Mouse (Mus musculus): Measurements from ENCODE around the gene Bmper. TPM values are rescaled to one million over a fixed set of nuclear protein-coding genes. Genes with fewer than 3 reads are reported as not detected.

Bmper gene
- polyA plus RNA-seq, 1 experiment from 2014 or later = 0.72 TPM

DNA sequence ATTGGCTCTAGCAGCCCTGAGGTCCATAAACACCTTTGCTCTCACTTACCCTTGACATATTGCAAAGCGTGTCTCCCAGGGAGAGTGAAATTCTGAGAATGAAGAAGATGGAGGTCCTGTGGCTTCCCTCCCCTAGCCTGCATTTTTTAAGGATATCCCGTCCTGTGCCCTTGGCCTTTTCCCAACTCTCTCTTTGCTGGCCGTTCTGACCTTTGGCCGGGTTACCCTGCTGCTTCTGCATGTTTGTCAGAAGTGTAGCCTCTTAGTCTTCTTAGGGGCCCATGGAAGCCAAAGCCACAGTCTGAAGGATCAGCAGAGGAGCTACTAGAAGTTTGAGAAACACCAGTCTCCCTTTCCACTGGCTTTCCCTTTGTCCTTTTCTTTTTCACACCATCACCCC lies 82.8 kb downstream of the Bmper start:
- no peak overlapping the region for H3K9ac ChIP-seq (replicated peaks)
- no peak for ATAC-seq
- TF ChIP-seq EP300 (IDR thresholded peaks at IDR 0.05; ENCODE audit: low read depth) = no peak
- TF ChIP-seq CTCF (IDR thresholded peaks at IDR 0.05; ENCODE audit: low read depth) = no peak
- no peak overlapping the region for H3K4me3 ChIP-seq (ENCODE audit: low read depth, low read length)
- H3K9me3 ChIP-seq (ENCODE audit: low read length) = no peaks in the 10 kb centered on the region
- 63% methylated on average over 4 of the region's 4 CpGs for WGBS (ENCODE audit: insufficient replicate concordance)
- H3K27ac ChIP-seq (ENCODE audit: low read depth) = no peak overlapping the region
- H3K36me3 ChIP-seq (replicated peaks; ENCODE audit: insufficient read depth, low read length) = no peaks in the 10 kb centered on the region
- no peak for DNase-seq
- H3K4me2 ChIP-seq (ENCODE audit: low read depth, low read length) = no peak overlapping the region
- no peaks in the 10 kb centered on the region for H3K4me1 ChIP-seq (ENCODE audit: insufficient read depth)
- H3K27me3 ChIP-seq (ENCODE audit: insufficient read depth, low read length) = no peaks in the 10 kb centered on the region

DNA sequence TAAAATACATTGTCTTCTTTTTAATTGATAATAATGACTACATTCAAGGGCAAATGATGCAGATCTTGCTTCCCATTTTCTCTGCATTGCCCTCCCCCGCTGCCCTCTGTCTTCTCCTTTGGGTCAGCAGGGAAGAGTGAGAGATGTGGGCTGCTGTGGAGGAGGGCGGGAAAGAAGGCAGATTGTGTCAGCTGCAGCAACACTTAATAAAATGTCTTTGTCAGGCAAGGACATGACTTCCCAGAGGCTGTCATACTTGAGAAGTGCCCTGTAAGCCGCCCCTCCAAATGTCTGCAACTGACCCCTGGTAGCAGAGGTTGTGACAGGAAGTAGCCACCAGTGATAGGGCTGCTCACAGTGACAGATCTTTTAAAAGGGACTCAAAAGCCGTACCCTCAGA lies 83.3 kb downstream of the Bmper start:
- TF ChIP-seq EP300 (IDR thresholded peaks at IDR 0.05; ENCODE audit: low read depth) (no peak), CTCF (IDR thresholded peaks at IDR 0.05; ENCODE audit: low read depth) (no peak)
- no peak overlapping the region for H3K27ac ChIP-seq (ENCODE audit: low read depth)
- H3K9ac ChIP-seq (replicated peaks) = no peak overlapping the region
- H3K4me2 ChIP-seq (ENCODE audit: low read depth, low read length) = no peak overlapping the region
- no peaks in the 10 kb centered on the region for H3K4me1 ChIP-seq (ENCODE audit: insufficient read depth)
- DNase-seq (no peak), ATAC-seq (no peak)
- no peaks in the 10 kb centered on the region for H3K36me3 ChIP-seq (replicated peaks; ENCODE audit: insufficient read depth, low read length)
- no peak overlapping the region for H3K4me3 ChIP-seq (ENCODE audit: low read depth, low read length)
- H3K9me3 ChIP-seq (ENCODE audit: low read length) = no peaks in the 10 kb centered on the region
- no peaks in the 10 kb centered on the region for H3K27me3 ChIP-seq (ENCODE audit: insufficient read depth, low read length)
- 62% methylated on average over 4 of the region's 4 CpGs for WGBS (ENCODE audit: insufficient replicate concordance)

DNA sequence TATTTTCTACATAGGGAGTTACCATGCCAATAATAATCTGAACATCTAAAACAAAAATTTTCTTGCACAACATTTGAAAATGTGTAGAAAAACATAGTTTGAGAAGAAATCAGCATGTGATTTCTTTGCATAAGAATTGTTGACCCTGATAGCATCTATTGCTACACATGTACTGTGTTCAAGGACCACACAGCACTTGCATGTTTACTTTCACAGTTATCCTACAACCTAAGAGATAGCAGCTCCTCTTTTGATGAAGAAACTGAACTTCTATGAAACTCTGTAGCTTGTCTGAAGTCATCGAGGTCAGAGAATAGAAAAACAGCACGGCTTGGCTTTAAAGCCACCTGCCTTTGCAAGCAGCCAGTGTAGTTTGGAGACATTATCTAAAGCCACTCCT lies 85.0 kb downstream of the Bmper start:
- H3K36me3 ChIP-seq (replicated peaks; ENCODE audit: insufficient read depth, low read length) = no peaks in the 10 kb centered on the region
- 55% methylated on average over 2 of the region's 2 CpGs for WGBS (ENCODE audit: insufficient replicate concordance)
- H3K9ac ChIP-seq (replicated peaks) = no peak overlapping the region
- no peaks in the 10 kb centered on the region for H3K27me3 ChIP-seq (ENCODE audit: insufficient read depth, low read length)
- TF ChIP-seq EP300 (IDR thresholded peaks at IDR 0.05; ENCODE audit: low read depth) (no peak), CTCF (IDR thresholded peaks at IDR 0.05; ENCODE audit: low read depth) (no peak)
- H3K27ac ChIP-seq (ENCODE audit: low read depth) = no peak overlapping the region
- no peak overlapping the region for H3K4me3 ChIP-seq (ENCODE audit: low read depth, low read length)
- no peaks in the 10 kb centered on the region for H3K4me1 ChIP-seq (ENCODE audit: insufficient read depth)
- DNase-seq (no peak), ATAC-seq (no peak)
- no peaks in the 10 kb centered on the region for H3K9me3 ChIP-seq (ENCODE audit: low read length)
- H3K4me2 ChIP-seq (ENCODE audit: low read depth, low read length) = no peak overlapping the region

DNA sequence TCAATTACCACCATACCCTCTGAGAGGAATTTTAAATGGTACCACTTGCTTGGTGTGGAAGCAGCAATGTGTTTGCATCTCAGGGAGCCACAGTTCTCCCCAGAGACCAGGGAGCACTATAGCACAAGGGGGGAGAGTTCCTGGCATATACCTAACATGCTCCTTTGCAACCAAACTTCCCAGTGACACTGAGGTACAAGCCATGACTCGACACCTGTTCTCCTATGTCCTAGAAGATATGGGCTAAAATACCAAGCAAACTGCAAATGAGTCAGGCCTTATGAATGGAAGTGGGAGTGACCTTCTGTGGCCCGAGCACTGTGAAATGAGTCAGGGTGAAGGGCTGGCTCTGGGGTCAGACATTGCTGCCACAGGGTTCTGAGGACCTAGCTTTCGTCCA lies 88.1 kb downstream of the Bmper start:
- H3K27me3 ChIP-seq (ENCODE audit: insufficient read depth, low read length) = no peaks in the 10 kb centered on the region
- ATAC-seq (no peak), DNase-seq (no peak)
- H3K9ac ChIP-seq (replicated peaks) = no peak overlapping the region
- H3K4me2 ChIP-seq (ENCODE audit: low read depth, low read length) = no peak overlapping the region
- no peaks in the 10 kb centered on the region for H3K36me3 ChIP-seq (replicated peaks; ENCODE audit: insufficient read depth, low read length)
- no peak overlapping the region for H3K4me3 ChIP-seq (ENCODE audit: low read depth, low read length)
- no peaks in the 10 kb centered on the region for H3K9me3 ChIP-seq (ENCODE audit: low read length)
- WGBS (ENCODE audit: insufficient replicate concordance) = 67% methylated on average over 3 of the region's 3 CpGs
- no peaks in the 10 kb centered on the region for H3K4me1 ChIP-seq (ENCODE audit: insufficient read depth)
- H3K27ac ChIP-seq (ENCODE audit: low read depth) = no peak overlapping the region
- TF ChIP-seq EP300 (IDR thresholded peaks at IDR 0.05; ENCODE audit: low read depth) (no peak), CTCF (IDR thresholded peaks at IDR 0.05; ENCODE audit: low read depth) (no peak)

DNA sequence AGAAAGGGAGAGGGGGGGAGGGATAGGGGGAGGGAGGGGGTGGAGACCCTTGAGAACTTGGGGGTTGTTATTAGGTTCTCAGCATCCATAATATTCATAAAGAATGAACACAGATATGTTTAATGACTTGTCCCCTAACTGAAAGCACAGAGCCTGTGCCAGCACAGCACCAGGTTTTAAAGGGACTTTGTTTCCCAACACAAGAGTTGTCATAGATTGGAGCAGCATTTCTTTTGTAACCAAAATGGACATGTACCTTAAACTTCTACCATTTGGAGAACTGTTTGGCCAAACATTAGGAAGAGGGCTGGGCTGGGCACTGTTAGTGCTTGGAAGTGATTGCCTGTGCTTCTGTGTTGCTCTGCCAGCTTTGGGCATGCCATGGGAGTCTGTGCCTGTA lies 89.1 kb downstream of the Bmper start:
- TF ChIP-seq CTCF (IDR thresholded peaks at IDR 0.05; ENCODE audit: low read depth) = no peak
- no peak for TF ChIP-seq EP300 (IDR thresholded peaks at IDR 0.05; ENCODE audit: low read depth)
- no peak overlapping the region for H3K4me2 ChIP-seq (ENCODE audit: low read depth, low read length)
- H3K9ac ChIP-seq (replicated peaks) = no peak overlapping the region
- no peaks in the 10 kb centered on the region for H3K27me3 ChIP-seq (ENCODE audit: insufficient read depth, low read length)
- no peaks in the 10 kb centered on the region for H3K4me1 ChIP-seq (ENCODE audit: insufficient read depth)
- DNase-seq (no peak), ATAC-seq (no peak)
- H3K9me3 ChIP-seq (ENCODE audit: low read length) = no peaks in the 10 kb centered on the region
- H3K4me3 ChIP-seq (ENCODE audit: low read depth, low read length) = no peak overlapping the region
- H3K27ac ChIP-seq (ENCODE audit: low read depth) = no peak overlapping the region
- H3K36me3 ChIP-seq (replicated peaks; ENCODE audit: insufficient read depth, low read length) = no peaks in the 10 kb centered on the region

DNA sequence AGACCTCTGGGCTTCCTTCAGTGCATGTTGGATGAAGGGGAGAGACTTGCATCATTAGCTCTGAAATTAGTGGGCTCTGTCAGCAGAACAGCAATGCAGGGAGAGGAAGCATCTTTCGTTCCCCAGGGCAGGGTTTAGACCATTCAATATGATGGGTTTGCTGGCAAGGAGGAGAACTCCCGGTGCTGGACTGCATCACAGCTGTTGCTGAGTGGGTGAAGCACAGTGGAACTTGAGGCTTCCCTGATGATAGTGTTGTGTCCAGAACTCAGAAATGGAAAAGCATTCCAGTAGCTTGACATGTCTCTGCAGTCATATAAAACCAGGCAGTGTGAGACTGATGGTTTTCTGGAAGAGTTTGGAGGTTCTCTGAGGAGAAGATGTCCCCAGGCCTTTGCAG lies 90.0 kb downstream of the Bmper start:
- TF ChIP-seq CTCF (IDR thresholded peaks at IDR 0.05; ENCODE audit: low read depth) (no peak), EP300 (IDR thresholded peaks at IDR 0.05; ENCODE audit: low read depth) (no peak)
- ATAC-seq (no peak), DNase-seq (no peak)
- H3K9ac ChIP-seq (replicated peaks) = no peak overlapping the region
- no peaks in the 10 kb centered on the region for H3K36me3 ChIP-seq (replicated peaks; ENCODE audit: insufficient read depth, low read length)
- no peak overlapping the region for H3K4me2 ChIP-seq (ENCODE audit: low read depth, low read length)
- H3K4me1 ChIP-seq (ENCODE audit: insufficient read depth) = no peaks in the 10 kb centered on the region
- 69% methylated on average over 2 of the region's 2 CpGs for WGBS (ENCODE audit: insufficient replicate concordance)
- H3K27ac ChIP-seq (ENCODE audit: low read depth) = no peak overlapping the region
- H3K9me3 ChIP-seq (ENCODE audit: low read length) = no peaks in the 10 kb centered on the region
- no peak overlapping the region for H3K4me3 ChIP-seq (ENCODE audit: low read depth, low read length)
- no peaks in the 10 kb centered on the region for H3K27me3 ChIP-seq (ENCODE audit: insufficient read depth, low read length)

DNA sequence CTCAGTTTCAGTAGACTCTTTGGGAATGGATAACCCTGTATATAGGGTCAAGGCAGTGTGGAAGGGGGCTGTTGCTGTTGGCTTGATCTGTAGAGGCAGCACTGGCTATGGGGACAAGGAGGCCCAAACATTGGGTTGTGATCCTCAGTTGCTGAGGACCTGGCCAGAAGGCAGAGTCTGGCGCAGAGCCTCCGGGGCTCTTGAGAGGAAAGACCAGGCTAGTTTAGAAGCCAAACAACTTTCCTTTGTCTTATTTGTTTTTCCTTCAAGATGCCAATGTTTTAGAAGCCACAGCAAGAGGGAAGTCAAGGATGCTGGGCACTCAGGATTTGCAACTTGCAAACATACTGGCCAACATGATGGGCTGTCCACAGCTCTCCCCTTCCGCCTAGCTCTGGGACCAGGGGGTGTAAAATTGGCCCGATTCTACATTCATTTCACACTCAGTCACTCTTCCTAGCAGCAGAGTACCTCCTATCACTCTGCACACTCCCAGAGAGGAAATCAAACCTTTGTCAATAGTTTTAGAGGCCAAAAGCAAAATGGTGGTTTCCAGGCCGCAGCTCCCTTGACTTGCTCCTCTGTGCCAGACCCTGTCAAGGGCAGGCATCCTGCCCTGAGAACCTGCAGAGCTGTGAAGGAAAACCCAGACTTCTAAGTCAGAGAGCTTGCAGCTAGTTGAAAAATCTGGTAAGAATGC lies 92.9 kb downstream of the Bmper start:
- Histone ChIP-seq H3K9me3 (ENCODE audit: low read length) (no peaks in the 10 kb centered on the region), H3K9ac (replicated peaks) (no peak overlapping the region), H3K27ac (ENCODE audit: low read depth) (no peak overlapping the region), H3K27me3 (ENCODE audit: insufficient read depth, low read length) (no peaks in the 10 kb centered on the region), H3K36me3 (replicated peaks; ENCODE audit: insufficient read depth, low read length) (no peaks in the 10 kb centered on the region), H3K4me1 (ENCODE audit: insufficient read depth) (no peaks in the 10 kb centered on the region), H3K4me3 (ENCODE audit: low read depth, low read length) (no peak overlapping the region), H3K4me2 (ENCODE audit: low read depth, low read length) (no peak overlapping the region)
- DNase-seq = no peak
- 85% methylated on average over 5 of the region's 5 CpGs for WGBS (ENCODE audit: insufficient replicate concordance)
- ATAC-seq = no peak
- TF ChIP-seq EP300 (IDR thresholded peaks at IDR 0.05; ENCODE audit: low read depth) (no peak), CTCF (IDR thresholded peaks at IDR 0.05; ENCODE audit: low read depth) (no peak)

All from liver, postnatal 0 days (tissue).